Mouse (Mus musculus) brown adipose tissue, adult 24 weeks (tissue): ENCODE results near the gene Gm28308. TPM values are rescaled to one million over a fixed set of nuclear protein-coding genes. Genes with fewer than 3 reads are reported as not detected.

Experiments used
- H3K27ac ChIP-seq: fragments of 200-500 bp; replicated peaks from 2 replicates; pipeline ENCODE4 v1.5.1; 2012; ENCODE audit warnings: low read depth, mild to moderate bottlenecking, low read length
- H3K4me1 ChIP-seq: fragments of 200-500 bp; 2 replicates; pipeline ENCODE4 v1.6.1; 2012; ENCODE audit warnings: low read length, mixed read lengths; ENCODE audit not compliant: control insufficient read depth, insufficient read depth, insufficient read length
- H3K4me3 ChIP-seq: fragments of 200-500 bp; 2 replicates; pipeline ENCODE4 v1.5.1; 2012; ENCODE audit warnings: low read depth, mild to moderate bottlenecking, low read length, moderate library complexity; ENCODE audit not compliant: insufficient read depth
- polyA plus RNA-seq: library from polyadenylated mRNA; stranded (reverse); fragments of >200 nt; gene quantifications from 2 replicates; pipeline ENCODE4 v1.2.4, GENCODE M21; 2012; ENCODE audit not compliant: missing spikeins, insufficient read depth, insufficient read length

Gm28308 gene
- polyA plus RNA-seq, 1 experiment = not detected

- 0 out of 2 replicates have a peak, but pooled peaks cover 3% of the 10 kb centered on the region for H3K4me1 ChIP-seq
- peak overlapping the region; percentile 54; the same call in 1 of the 2 replicates for H3K4me3 ChIP-seq
- H3K27ac ChIP-seq = peak overlapping the region; percentile 24; the same call in 1 of the 2 replicates
These were observed 3.5 kb downstream of the Gm28308 start for GRCm38 (mm10) chr6:52209685-52210046.

GRCm38 (mm10) chr6:52208868-52209684, 4.1 kb downstream of the Gm28308 start:
- peak overlapping the region; percentile 54 for H3K4me3 ChIP-seq
- peak overlapping the region; percentile 24; the same call in 1 of the 2 replicates for H3K27ac ChIP-seq
- H3K4me1 ChIP-seq = 0 out of 2 replicates have a peak, but pooled peaks cover 3% of the 10 kb centered on the region

DNA sequence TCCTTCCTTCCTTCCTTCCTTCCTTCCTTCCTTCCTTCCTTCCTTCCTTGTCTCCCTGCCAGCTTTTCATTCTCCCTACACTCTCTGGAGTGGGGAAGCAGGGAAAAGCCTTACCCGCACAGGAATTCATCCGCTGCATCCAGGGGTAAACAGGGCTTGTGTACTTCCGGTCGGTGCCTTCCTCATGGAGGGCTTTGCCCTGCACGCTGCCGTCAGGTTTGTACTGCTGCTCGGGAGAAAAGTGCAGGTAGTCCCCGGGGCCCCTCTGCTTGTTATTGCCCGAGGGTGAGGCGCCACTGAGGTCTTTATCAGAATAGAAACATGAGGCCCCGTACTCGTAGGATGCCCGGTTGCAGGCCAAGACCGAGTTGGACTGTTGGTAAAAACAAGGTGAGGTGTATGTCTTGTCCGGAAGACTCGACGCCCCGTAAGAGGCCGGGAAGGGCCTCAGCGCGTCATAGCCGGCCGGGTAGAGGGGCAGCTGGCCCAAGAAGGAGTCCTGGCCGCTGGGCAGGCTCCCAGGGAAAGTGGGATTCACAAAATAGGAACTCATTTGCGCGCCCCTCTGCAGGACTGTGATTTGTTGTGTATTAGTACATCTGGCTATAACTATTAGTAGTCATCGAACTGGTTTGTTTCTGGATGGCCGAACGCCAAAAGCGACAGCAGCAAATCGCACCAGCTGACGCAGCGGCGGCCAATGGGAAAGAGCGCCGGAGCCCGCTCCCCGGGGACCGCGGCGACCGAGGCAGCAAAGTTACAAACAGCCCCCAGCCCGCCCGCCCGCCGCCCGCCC, 4.9 kb downstream of the Gm28308 start, which contains the start of gene Hoxa6:
Gene Hoxa6, minus strand, starts transcription at position 651 of the 796 bp plus-strand sequence.
- peak within 1 kb of the TSS; percentile 73 for H3K4me3 ChIP-seq
- peak within 1 kb of the TSS; percentile 43; the same call in 1 of the 2 replicates for H3K27ac ChIP-seq
- 0 out of 2 replicates have a peak, but pooled peaks cover 3% of the 10 kb centered on the region for H3K4me1 ChIP-seq

GRCm38 (mm10) chr6:52207684-52207976, 5.5 kb downstream of the Gm28308 start:
- Histone ChIP-seq H3K27ac (no peak overlapping the region), H3K4me3 (no peak overlapping the region), H3K4me1 (0 out of 2 replicates have a peak, but pooled peaks cover 3% of the 10 kb centered on the region)

DNA sequence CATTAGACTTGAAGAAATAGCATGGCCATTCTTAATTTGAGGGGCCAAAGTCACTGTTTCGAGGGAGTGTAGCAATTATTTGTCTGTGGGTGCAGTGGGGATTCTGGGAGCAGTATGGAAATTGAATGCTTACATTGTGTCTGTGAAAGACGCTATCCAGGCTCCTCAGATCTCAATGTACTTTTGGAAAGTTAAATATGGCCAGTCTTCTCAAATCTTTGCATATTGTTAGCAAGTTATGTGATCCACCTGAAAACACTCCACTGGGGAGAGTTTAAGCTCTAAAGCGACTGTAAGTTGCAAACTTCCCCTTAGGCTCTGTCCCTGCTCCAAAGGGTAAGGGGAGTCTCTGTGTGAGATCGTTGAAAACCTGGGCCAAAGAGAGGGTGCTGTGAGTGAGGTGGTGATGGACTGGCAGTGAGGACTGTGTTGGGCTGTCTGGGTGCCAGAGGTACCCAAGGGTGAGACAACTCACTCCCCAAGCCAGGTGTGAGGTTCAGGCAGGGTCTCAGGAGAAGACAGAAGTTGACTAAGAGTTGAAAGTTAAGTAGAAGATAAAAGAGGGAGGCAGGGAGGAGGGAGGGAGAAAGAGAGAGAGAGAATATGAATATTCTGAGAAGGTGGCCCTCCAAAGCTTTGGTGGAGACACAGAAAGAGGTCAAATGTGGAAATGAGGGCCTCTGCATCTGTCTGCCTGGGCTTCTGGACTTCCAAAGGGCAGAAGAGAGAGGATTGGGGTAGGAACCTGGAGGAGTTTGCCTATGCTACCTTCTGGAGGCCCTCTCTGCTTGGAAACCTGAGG, 6.1 kb downstream of the Gm28308 start:
- Histone ChIP-seq H3K27ac (no peak overlapping the region), H3K4me1 (0 out of 2 replicates have a peak, but pooled peaks cover 3% of the 10 kb centered on the region), H3K4me3 (no peak overlapping the region)

DNA sequence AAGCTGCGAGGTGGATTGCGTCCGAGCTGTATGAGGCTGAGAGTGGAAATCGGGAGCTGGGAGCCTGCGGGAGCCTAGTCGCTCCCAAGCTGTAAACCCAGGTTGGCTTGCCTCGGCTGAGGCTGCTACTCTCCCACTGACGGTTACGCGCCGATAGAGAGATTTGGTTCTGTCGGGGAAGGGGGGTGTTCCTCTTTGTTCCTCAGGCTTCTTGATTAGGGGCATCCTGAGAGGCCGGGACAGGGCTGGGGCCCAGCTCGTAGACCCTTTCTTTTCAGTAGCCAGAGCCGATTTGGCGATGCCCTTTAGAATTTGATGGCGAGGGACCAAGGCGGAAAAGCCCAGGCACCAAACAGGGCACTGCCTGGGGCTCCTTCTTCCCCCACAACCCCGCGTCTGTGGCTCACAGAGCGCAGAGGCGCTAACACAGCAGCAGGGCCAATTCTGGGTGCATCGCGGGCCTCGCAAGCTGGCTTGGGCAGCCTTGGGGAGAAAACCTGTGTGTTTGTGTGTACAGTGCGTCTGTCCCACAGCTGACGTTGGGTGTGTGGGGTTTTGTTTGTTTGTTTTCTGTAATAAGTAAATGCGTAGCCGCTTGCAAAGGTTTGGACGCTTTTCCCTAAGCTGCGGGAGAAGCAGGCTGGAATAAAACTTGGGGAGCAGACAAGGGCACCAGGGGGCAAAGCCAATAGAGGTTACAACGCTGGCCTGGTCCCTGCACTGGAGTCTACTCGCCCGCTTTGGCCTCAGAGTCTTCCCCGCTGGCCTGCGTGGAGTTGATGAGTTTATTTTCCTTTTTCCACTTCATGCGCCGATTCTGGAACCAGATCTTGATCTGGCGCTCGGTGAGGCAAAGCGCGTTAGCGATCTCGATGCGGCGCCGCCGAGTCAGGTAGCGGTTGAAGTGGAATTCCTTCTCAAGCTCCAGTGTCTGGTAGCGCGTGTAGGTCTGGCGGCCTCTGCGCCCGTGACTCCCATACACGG, 7.2 kb downstream of the Gm28308 start:
- Histone ChIP-seq H3K4me1 (peaks cover 6% of the 10 kb centered on the region; the same call in 1 of the 2 replicates), H3K4me3 (no peak overlapping the region), H3K27ac (no peak overlapping the region)

DNA sequence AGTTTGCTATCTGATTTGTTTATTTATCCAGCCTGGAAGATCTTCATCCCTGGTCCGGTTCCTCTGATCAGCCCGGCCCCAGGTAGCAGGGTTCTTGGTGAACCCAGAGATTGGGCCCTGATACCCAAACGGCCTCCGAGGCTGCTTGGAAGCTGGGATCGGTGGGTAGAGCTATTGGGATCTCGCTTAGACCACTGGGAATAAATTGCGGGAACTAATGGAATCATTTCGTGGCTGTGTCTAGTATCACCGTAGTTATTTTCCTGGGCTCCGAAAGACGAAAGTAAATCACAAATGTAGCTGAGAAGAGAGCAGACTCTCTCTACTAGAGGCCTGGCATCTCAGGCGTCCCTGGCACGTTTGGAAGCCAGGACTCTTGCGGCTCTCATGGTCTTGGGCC, 7.9 kb downstream of the Gm28308 start:
- Histone ChIP-seq H3K4me1 (peaks cover 6% of the 10 kb centered on the region; the same call in 1 of the 2 replicates), H3K27ac (no peak overlapping the region), H3K4me3 (no peak overlapping the region)

DNA sequence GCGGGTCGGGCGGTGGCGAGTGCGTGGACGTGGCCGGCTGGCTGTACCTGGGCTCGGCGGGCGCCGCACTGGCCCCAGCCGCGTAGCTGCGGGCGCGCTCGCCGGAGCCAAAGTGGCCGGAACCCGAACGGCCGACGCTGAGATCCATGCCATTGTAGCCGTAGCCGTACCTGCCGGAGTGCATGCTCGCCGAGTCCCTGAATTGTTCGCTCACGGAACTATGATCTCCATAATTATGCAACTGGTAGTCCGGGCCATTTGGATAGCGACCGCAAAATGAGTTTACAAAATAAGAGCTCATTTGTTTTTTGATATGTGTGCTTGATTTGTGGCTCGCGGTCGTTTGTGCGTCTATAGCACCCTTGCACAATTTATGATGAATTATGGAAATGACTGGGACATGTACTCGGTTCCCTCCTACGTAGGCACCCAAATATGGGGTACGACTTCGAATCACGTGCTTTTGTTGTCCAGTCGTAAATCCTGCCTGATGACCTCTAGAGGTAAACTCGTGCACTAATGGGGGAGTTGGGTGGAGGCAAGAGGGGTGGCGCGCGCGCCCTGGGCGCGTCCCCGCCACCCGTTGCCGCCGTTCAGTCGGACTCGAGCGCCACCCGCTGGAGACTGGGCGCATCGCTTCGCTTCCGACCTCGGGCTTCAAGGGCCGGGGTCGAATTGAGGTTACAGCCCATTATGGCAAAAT, 8.9 kb downstream of the Gm28308 start, which contains the start of gene Hoxa5:
Gene Hoxa5, minus strand, starts transcription at position 538 of the 703 bp plus-strand sequence.
- Histone ChIP-seq H3K4me3 (peak within 1 kb of the TSS; percentile 84), H3K4me1 (peaks cover 6% of the 10 kb centered on the region; the same call in 1 of the 2 replicates), H3K27ac (peak within 1 kb of the TSS; percentile 93)

GRCm38 (mm10) chr6:52203371-52204049, 9.6 kb downstream of the Gm28308 start:
- peaks cover 3% of the 10 kb centered on the region; the same call in 1 of the 2 replicates for H3K4me1 ChIP-seq
- H3K27ac ChIP-seq = peak overlapping the region; percentile 93
- H3K4me3 ChIP-seq = peak overlapping the region; percentile 84

DNA sequence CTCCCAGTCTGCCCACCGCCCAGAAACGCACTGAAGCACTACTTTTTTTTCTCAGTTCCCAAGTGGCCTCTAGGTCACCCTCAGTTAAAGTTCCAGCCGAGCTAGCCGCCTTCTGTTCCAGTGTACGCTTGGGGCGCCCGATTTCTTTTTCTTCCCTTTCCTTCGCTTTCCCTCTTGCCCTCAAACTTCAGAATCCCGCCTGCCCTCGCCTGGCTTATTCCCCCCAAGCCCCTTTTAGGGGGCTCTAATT, 10.1 kb downstream of the Gm28308 start:
- Histone ChIP-seq H3K4me1 (peaks cover 3% of the 10 kb centered on the region; the same call in 1 of the 2 replicates), H3K4me3 (peak overlapping the region; percentile 84), H3K27ac (peak overlapping the region; percentile 93)

GRCm38 (mm10) chr6:52202362-52203120, 10.6 kb downstream of the Gm28308 start:
- Histone ChIP-seq H3K4me1 (peaks cover 5% of the 10 kb centered on the region; the same call in 1 of the 2 replicates), H3K4me3 (peak overlapping the region; percentile 84), H3K27ac (peak overlapping the region; percentile 93)

- Histone ChIP-seq H3K4me1 (peaks cover 6% of the 10 kb centered on the region; the same call in 1 of the 2 replicates), H3K27ac (peak overlapping the region; percentile 44; the same call in 1 of the 2 replicates), H3K4me3 (peak overlapping the region; percentile 17; the same call in 1 of the 2 replicates)
These were observed 11.9 kb downstream of the Gm28308 start for GRCm38 (mm10) chr6:52201269-52201668.
